Mouse (Mus musculus): ENCODE measurements at regions not wholly inside any gene's neighbourhood (a gene's known extent, or its start where the extent isn't known, plus 50 kb on each side); places are given as distances from the start of the nearest gene placed in this dataset.

DNA sequence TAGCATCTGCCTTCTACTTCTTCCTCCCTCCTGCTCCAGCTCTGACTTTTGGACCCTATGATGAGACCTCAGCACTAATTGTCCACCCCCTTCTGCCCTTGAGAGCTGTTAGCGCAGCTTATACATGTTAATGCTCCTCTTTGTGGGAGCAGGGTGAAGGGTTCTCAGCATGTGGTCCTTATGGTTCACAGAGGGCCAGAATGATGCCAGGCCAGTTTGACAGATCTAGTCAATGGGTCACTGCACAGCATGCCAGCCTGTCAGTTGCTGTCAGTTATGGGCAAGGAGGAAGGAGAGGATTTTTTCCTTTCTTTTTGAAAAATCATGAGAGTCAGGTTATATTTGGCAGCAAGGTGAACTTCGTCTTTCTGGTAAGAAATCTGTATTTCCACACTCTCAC, 68.4 kb downstream of the 4931417E11Rik start:
- peak; percentile 66 for DNase-seq

DNA sequence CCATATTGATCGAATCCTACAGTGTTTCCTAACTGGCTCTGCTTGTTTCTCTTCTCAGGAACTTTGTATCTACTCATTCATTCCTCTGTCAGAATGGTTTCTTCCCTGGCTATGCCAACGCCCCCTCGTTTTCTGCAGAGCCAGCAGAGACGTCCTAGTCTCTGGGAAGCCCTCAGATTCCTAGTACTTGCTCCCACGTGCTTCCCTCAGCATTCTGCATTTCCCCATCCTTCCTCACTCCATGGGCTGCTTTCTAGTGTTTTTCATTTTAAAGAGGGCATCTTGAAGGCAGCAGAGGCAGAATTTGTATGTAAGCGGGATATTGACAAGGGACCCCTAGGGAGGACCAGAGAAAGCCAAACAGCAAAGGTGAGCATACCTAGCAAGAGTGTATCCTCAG, 80.2 kb downstream of the 4931417E11Rik start:
- DNase-seq, result no peak

DNA sequence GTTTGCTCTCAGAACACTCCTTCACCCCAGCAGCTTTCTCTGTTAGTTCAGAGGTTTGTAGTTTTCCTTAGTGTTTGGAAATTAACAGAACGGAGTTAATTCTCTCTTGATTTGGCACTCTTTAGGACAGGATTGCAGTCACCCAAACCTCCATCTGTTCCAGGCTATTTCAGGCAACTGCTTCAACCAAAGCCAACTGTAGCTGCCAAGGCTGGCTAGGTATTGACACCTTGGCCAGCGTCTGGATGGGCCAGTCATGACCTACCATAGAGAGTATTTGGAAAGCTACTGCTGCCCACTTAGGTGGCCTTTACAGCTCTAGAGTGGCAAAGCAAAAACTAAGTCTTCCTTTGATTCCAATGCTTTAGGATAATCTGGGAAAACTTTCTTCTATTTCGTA, 83.2 kb downstream of the 4931417E11Rik start:
- DNase-seq, result peak; percentile 96

DNA sequence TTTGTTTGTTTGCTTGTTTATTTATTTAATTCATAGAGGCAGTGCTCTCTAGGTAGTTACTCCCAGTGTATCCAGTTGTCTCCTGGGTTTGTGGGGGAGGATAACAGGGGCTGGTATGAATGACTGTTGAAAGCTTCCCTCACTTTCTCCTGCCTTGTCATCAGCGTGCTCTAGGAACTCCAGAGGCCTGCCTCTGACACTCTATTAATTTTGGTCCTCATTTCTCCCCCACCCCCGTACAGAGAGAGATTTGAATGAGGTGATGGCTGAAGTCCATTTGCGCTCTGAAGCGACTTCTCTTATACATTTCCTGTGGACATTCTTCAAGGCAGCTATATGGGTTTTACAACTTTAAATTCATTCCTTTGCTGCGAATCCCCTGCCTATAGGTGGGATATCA, 89.6 kb downstream of the 4931417E11Rik start:
- DNase-seq, result no peak

DNA sequence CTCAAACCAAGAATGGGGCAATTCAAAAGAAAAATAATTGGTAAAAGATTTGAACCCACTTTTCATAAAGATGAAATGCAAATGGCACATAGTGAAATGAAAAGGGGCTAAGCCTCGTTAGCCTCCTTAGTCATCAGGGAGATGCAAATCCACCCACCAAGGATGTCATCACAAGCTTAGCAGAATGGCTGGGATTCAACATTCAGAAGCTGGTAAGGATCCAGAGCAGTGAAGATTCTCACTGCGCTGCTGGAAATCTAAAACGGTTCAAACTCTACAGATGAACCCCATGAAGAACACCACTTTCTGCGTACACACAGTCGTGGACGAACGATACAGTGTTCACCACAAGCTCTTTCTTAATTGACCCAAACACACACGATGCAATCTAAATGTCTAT, 91.6 kb downstream of the 4931417E11Rik start:
- no peak for DNase-seq

DNA sequence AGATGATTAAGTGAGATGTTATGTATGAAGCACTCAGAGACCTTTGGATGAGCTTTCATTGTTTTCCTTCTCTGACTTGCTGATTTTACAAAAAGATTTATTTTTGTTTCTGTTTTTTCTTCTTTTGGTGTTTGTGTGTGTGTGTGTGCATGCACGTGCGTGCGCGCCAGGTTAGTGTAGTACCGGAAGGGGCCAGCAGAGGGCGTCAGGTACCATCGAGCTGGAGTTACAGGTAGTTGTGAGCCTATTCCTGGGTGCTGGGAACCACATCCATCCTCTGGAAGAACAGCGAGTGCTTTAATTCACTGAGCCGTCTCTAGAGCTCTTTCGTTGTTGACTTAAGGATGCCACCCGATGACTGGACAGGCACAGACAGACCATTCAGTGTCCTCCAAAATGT, 93.2 kb downstream of the 4931417E11Rik start:
- no peak for DNase-seq

DNA sequence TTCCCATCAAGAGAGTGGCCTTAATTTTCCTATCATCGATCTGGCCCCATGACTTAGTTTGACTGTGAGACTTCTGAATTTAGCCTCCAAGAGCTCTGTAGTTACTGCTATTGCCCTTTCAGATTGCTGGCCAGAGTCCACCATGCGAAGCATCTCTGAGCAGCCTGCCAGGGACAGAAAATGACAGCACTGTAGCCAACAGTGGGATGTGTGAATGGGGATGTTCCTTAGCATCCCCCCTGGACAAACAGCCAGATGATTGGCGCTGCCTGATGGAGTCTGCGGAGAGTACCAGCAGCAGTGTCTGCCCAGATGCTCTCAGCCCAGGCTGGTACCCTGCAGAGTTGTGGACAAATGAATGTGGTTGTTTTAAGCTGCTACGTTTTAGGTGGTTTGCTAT, 96.6 kb downstream of the 4931417E11Rik start:
- peak; percentile 60 for DNase-seq

DNA sequence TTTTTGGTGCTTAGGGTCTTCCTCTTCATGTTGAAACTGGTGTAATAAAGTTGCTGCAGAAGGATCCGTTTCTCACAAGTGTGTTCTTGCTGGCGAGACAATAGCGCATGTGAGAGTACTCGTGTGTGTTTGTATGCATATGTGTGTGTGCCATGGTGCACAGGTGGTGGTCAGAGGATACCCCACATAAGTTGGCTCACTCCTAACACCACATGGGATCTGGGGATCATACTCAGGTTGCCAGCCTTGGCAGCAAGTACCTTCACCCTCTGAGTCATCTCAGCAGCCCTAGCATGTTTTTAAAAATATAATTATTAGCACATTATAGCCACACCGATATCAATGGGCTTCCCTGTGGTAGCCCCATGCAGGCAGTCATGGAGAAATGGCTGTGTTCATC, 97.6 kb downstream of the 4931417E11Rik start:
- DNase-seq, result no peak

DNA sequence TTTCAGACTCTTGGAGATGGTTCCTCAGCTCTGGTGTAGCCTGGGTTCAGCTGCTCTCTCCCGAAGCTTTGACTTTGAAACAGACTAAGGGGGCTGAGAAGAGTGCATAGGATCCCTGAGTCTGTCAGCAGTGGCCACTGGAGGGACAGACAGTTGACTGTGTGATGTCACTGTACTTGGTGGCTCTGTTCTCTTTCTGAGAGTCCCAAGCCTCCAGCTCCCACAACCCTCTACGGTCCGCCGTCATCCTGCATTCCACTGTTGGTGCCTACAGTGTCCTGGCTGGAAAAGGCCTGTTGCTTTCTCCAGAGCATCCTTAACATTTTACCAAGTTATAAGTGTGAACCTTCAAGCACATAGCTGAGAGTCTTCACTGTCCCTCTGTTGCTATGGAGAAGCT, 98.6 kb downstream of the 4931417E11Rik start:
- DNase-seq, result no peak

DNA sequence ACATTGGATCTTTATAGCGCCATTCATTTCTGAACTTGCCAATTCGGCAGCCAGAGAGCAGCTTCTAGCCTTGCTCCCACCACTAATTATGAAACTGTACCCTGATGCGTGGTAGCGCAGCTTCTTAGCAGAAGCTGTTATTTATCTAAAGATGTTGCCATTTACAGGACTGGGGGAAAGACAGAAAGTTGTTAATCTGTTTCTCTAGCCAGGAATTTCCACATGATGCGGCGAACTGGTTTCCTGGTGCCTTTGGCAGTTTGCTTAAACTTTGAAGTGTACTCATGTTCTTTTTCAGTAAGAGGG, 100.7 kb downstream of the 4931417E11Rik start:
- DNase-seq, result no peak

DNA sequence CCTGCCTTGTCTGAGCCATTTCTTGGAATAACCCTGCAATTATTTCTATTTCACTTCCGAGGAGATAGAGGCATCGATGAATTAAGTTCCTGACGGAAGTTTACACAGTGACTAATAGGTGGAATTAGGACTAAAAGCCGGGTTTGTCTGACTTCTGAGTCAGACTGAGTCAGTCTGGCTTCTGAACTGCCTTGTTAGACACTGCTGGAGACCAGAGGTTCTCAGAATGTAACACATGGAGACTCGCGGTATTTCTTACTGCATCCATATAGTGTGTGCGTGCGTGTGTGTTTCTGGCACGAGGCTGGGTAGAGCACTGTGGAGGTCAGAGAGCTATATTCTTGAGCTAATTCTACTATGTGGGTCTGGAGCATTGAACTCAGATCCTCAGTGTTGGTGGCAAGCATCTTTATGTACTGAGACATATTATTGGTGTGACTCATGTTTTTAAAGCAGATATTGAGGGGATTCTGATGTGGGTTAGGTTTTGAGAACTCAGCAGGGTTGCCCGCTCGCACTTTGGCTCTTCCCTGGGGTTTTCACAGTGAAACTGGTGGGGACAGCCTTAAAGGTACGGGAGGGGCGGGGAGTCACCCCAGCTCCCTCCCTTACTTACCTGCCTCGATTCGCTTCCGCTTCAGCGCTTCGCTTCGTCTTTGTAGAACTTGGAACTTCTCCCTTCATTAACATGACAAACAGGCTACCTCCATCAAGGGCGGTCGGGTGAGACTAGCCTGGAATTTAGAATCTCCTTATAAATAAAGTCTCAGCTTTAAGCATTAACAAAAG, 101.2 kb downstream of the 4931417E11Rik start:
- DNase-seq, result no peak

DNA sequence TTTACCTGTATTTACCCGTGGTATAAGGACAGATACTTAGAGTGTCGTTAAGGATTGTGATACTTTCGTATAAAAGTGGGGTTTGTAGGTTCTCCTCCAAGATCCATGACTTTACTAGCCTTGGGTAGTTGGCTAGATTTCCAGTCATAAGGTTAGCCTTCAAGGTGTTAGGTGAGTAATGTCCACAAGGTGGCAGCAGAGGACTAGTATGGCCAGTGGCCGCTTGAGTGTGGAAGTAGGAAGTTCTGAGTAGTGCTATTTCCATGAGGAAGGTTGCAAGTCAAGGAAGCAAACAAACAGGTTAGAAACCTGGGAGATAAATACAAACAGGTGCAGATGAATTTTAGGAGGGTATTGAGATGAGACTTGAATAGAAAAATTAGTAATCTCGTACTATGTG, 101.9 kb downstream of the 4931417E11Rik start:
- peak; percentile 69 for DNase-seq

DNA sequence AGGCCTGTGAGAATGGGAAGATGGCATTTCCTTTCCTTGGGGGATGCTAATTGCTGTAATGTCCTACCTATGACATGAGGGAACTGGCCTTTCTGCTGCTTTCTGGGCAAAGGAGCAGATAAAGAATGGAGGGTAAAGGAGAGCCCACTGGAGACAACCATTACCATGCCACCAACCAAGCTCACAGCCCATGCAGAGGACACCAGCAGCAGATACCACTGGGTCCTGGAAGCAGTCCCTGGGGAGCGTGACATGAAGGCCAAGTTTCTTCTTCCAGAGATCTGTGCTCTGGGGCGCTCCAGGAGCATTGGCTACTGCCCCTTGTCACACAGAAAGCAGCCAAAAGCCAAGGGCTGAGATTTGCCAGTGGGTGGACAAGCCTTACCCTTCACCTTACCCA, 102.8 kb downstream of the 4931417E11Rik start:
- no peak for DNase-seq

DNA sequence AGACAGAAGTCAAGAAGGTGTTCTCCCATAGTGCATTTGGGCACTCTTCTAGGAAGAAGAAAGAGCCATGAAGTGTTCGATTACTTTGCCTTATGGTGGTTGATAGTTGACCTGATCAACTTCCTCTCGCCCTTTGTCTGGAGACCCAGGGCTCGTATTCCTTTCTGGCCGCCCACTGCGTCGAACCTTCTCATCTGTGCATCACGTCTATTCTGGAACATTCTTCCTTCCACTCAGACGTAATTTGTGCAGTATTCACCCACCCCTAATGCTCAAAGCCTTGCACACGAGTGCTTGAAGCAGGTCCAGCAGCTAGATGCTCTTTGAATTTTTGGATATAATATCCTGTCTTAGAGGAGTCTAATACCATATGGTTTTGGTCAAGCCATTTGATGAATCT, 104.2 kb downstream of the 4931417E11Rik start:
- DNase-seq, result no peak

DNA sequence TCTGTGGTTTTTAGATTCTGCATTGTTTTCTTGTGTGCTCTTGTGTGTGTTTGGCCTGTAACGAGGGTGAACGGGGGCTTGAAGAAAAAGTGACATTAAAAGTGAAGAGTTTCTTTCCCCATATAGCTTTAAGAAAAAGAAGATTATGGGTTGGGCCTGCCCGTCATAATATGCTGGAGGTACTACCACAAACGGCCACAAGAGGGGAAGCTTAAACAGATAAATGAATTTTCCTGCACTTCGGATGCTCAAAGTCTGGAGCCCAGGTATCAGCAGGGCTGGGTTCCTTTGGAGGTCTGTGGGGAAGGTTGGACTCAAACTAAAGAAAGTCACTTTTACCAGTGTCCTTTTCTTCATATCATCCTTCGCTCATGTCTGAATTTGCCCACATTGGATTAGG, 86.8 kb downstream of the Suclg1 start:
- DNase-seq, result no peak

DNA sequence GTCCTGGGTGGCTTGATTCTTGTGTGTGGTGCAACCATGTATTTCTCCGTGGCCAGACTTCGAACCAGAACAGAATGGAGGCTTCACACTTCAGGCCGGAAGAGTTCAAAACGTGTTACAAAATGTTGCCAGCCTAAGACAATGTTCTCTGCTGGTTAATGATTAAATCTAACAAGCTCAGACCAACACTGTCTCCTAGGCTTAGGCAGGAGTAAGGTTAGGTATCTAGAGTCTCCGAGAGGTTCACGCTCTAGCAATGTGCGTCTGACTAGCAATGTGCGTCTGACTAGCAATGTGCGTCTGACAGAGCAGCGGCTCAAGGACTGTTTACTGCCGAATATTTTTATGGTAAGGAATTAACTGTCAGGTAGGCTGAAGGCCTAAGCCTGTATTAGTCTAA, 81.5 kb downstream of the Suclg1 start:
- no peak for DNase-seq

All from cerebellum, adult 9-11 months (tissue).